Mouse (Mus musculus) G1E (cell line): ENCODE measurements around the gene Btg1.

Experiments used
- CTCF ChIP-seq: IDR thresholded peaks from 2 replicates; pipeline ENCODE4 v1.5.1; 2012; ENCODE audit warnings: low read depth, low read length, inconsistent platforms, mixed read lengths
- GATA1 ChIP-seq: IDR thresholded peaks from 2 replicates; pipeline ENCODE4 v1.6.1; 2012; ENCODE audit warnings: borderline replicate concordance, low read length, inconsistent platforms, mixed read lengths
- GATA2 ChIP-seq: IDR thresholded peaks from 2 replicates; pipeline ENCODE4 v1.6.1; 2012; ENCODE audit warnings: low read depth, low read length, inconsistent platforms, borderline replicate concordance
- POLR2AphosphoS5 ChIP-seq: IDR thresholded peaks from 2 replicates; pipeline ENCODE4 v1.6.1; 2012; ENCODE audit warnings: low read depth, low read length, inconsistent platforms; ENCODE audit not compliant: insufficient replicate concordance
- TAL1 ChIP-seq: conservative IDR thresholded peaks from 2 replicates; pipeline ENCODE4 v1.6.1; 2012; ENCODE audit warnings: low read depth, low read length, inconsistent platforms, mixed read lengths

DNA sequence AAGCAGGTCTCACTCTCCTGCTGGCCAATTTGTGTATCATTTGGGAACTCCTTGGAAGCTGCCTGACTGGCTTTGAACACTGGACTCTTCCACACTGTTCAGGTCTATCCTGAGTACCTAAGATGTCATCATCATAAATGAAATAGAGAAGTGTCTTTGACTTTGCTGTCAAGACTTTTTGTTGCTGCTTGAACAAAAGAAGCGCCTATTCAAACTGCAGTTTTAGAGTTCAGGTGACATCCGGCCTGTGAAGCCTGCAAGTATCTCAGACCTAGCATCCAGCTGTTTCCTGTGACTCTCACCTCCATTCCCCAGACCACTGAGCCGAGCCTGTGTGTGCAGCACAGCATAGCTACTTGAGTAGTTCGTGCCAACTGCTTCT lies 4.1 kb downstream of the Btg1 start:
- TF ChIP-seq CTCF (no peak), GATA1 (no peak), TAL1 (no peak), POLR2AphosphoS5 (no peak), GATA2 (no peak)
